Mouse (Mus musculus) lung, postnatal 10 days (tissue): ENCODE data around the gene Perm1.

Experiments used
- DNase-seq: peaks from one replicate; pipeline ENCODE4 v3.0.0; 2021

The Perm1 gene

GRCm38 (mm10) chr4:156200623-156201475 lies 14.8 kb upstream of the Perm1 start, which contains the start of gene Isg15:
TSS of gene Isg15 (minus strand) at chr4:156200818.
- DNase-seq, result no peak

- peak; percentile 13 for DNase-seq
These were observed 13.2 kb upstream of the Perm1 start for GRCm38 (mm10) chr4:156202462-156202893.

- DNase-seq, result peak; percentile 85
These were observed 12.7 kb upstream of the Perm1 start, which contains the start of gene AW011738 for GRCm38 (mm10) chr4:156203001-156203412. TSS of gene AW011738 (plus strand) at chr4:156203304.

GRCm38 (mm10) chr4:156203413-156204131 lies 12.1 kb upstream of the Perm1 start:
- peak; percentile 62 for DNase-seq

- no peak for DNase-seq
These were observed 6.8 kb upstream of the Perm1 start for GRCm38 (mm10) chr4:156208872-156209271.

GRCm38 (mm10) chr4:156209963-156210635 lies 5.6 kb upstream of the Perm1 start:
- DNase-seq, result no peak

- DNase-seq, result no peak
These were observed 2.5 kb upstream of the Perm1 start for GRCm38 (mm10) chr4:156213134-156213533.

- no peak for DNase-seq
These were observed 528 bp downstream of the Perm1 start for GRCm38 (mm10) chr4:156216196-156216595.

GRCm38 (mm10) chr4:156217022-156217669 lies 1.5 kb downstream of the Perm1 start:
- no peak for DNase-seq

- DNase-seq, result peak; percentile 22
These were observed 2.2 kb downstream of the Perm1 start for GRCm38 (mm10) chr4:156217838-156218237.

GRCm38 (mm10) chr4:156219936-156220335 lies 4.3 kb downstream of the Perm1 start:
- DNase-seq, result no peak

GRCm38 (mm10) chr4:156224276-156224675 lies 8.6 kb downstream of the Perm1 start:
- DNase-seq, result no peak

- DNase-seq, result peak; percentile 63
These were observed 12.2 kb downstream of the Perm1 start for GRCm38 (mm10) chr4:156227752-156228392.

- DNase-seq, result peak; percentile 36
These were observed 12.8 kb downstream of the Perm1 start for GRCm38 (mm10) chr4:156228393-156229024.

- peak; percentile 32 for DNase-seq
These were observed 18.4 kb downstream of the Perm1 start for GRCm38 (mm10) chr4:156234021-156234501.

- DNase-seq, result peak; percentile 84
These were observed 19.1 kb downstream of the Perm1 start, which contains the start of gene Plekhn1 for GRCm38 (mm10) chr4:156234701-156235213. TSS of gene Plekhn1 (minus strand) at chr4:156234857.

- DNase-seq, result peak; percentile 46
These were observed 19.7 kb downstream of the Perm1 start for GRCm38 (mm10) chr4:156235360-156235770.

- peak; percentile 96 for DNase-seq
These were observed 20.3 kb downstream of the Perm1 start, which contains the start of gene Noc2l for GRCm38 (mm10) chr4:156235808-156236533. TSS of gene Noc2l (plus strand) at chr4:156236010.

GRCm38 (mm10) chr4:156236651-156237447 lies 21.2 kb downstream of the Perm1 start:
- DNase-seq, result peak; percentile 19
